Mouse (Mus musculus) R1 (cell line): ENCODE results near the gene Pip5k1c.

ENCODE experiments used
- DNase-seq: peaks from one replicate; pipeline ENCODE4 v3.0.0-alpha.2; 2018; ENCODE audit warnings: low read depth, low spot score

Gene Pip5k1c

GRCm38 (mm10) chr10:81323141-81323775, 30.5 kb downstream of the Pip5k1c start:
- no peak for DNase-seq

- no peak for DNase-seq
These were observed 31.2 kb downstream of the Pip5k1c start for GRCm38 (mm10) chr10:81323791-81324530.

DNA sequence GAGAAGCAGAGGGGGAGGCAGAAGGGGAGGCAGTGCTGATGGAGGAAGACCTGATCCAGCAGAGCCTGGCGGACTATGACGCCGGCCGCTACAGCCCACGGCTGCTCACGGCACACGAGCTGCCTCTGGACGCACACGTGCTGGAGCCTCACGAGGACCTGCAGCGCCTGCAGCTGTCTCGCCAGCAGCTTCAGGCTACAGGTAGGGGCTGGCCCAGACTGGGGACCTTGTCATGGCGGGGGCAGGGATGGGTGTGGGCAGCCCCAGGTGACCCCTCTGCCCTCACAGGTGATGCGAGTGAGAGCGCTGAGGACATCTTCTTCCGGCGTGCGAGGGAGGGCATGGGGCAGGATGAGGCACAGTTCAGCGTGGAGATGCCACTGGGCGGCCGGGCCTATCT, 32.4 kb downstream of the Pip5k1c start:
- DNase-seq, result no peak

- no peak for DNase-seq
These were observed 33.0 kb downstream of the Pip5k1c start for GRCm38 (mm10) chr10:81325781-81326180.

GRCm38 (mm10) chr10:81326858-81327257, 34.1 kb downstream of the Pip5k1c start:
- DNase-seq, result peak; percentile 49

DNA sequence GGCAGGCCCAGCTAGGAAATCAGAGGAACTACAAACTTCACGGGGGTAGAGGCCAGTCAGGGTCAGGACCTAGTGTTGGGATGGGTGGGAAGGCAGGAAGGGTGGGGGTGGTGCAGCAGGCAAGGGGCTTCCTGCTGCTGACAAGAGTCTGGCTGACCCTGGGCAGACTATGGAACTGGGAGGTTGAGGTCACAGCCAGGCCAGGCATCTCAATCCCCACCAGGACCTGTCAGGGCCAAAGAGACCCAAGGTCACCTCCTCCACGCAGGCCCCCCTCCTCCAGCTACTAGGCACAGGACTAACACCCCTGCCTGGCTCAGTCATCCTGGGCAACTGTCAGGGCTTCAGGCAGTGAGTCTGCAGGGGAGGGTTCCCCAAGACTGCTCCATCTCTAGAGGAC, 35.2 kb downstream of the Pip5k1c start:
- DNase-seq, result no peak

DNA sequence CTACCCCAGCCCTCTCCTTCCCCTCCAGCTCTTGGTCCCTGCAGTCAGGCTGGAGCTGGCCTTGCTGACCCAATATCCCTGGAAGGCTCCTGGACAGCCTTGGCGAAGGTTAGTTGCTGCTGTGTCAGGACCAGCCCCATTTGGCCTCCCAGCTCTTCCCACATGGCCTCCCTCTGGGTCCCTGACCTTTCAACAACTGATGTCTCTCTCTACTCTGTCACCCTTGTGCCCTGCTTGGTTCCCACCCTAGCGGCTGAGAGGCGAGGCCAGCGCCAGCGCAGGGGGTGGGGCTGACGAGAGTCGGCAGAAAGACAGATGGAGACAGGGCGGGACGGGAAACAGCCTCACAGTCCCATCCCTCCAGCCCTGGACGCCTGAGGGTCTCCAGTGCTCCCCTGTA, 35.6 kb downstream of the Pip5k1c start, which contains the start of gene Tbxa2r:
Tbxa2r (plus strand) TSS at position 346 of the 400 bp plus-strand sequence.
- DNase-seq, result no peak

GRCm38 (mm10) chr10:81329194-81329975, 36.6 kb downstream of the Pip5k1c start:
- DNase-seq, result no peak

DNA sequence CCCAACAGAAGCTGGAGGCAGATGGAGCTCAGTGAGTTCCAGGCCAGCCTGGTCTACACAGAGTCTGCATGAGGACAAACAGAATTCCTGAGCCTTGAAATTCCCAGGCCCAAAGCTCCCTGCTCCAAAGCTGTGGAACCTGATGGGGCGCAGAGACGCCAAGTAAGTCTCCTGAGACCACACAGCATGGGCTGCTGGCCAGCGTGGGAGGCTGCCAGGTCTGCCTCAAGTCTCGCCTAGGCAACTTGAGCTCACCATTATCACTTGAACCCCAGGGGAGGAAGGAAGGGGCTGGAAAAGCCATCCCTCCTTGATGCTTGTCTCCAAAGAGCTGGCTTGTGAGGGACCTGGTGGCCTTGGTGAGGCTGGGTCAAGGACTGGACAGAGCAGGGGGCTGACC, 37.2 kb downstream of the Pip5k1c start:
- no peak for DNase-seq

- DNase-seq, result no peak
These were observed 39.5 kb downstream of the Pip5k1c start for GRCm38 (mm10) chr10:81332277-81332676.

- no peak for DNase-seq
These were observed 41.6 kb downstream of the Pip5k1c start for GRCm38 (mm10) chr10:81334324-81334723.

DNA sequence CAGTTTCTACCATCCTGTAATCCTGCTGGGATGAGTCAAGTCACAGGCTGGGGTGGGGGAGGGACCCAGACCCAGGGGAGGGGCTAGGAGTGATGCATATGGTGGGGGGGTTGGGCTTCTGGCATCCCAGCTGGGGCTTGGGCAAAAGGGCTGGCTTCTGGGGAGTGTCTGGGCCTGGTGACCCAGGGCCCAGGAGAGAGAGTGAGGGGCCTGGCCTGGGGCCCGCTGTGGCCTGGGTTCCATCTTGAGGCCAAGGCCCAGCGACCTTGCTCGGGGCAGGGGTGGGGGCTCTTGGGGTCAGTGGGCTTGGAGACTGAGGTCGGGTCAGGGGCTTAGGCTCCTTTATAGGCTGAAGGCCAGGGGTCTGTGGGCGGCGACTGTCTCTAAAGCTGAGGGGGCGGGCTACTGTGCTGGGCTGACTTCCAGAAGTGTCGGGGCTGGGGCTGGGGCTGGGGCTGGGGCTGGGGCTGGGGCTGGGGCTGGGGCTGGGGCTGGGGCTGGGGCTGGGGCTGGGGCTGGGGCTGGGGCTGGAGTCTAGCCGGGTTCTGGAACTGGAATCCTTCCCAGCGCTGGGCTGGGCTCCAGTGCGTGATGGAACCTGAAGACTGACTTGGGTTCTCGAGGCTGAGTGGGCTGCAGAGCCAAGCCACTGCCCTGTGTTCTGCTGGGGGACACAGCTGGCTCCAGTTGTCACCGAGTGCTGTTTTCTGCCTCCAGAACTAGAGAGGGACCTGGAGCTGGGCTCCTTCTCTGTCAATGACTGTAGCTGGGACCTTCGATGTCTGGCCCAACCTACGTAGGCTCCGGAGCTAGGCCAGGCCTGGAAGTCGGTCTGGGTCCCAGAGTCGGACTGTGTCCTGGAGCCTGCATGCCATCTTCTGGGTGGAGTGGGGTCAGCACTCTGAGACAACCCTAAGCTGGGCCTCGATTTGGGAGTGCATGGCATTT, 42.9 kb downstream of the Pip5k1c start:
- DNase-seq, result peak; percentile 66

DNA sequence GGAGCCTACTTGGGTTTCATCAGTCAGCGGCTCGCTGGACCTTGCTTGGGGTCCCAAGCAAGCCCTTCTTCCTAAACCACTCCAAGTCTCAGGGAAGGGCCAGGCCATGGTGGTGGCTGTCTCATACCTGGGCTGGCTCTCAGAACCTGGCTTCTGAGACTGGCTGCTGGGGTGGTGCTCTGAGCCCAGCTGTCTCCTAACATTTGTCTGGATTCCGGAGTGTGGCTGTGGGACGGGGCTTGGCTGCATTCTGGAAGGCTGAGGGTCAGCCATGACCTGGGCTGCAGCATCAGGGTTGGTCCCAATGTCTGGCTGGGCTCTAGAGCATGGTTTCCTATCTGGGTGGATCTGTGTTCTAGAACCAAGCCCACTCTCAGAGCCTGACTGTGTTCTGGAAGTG, 43.8 kb downstream of the Pip5k1c start:
- no peak for DNase-seq

GRCm38 (mm10) chr10:81340551-81341332, 48.0 kb downstream of the Pip5k1c start:
- DNase-seq, result peak; percentile 96

DNA sequence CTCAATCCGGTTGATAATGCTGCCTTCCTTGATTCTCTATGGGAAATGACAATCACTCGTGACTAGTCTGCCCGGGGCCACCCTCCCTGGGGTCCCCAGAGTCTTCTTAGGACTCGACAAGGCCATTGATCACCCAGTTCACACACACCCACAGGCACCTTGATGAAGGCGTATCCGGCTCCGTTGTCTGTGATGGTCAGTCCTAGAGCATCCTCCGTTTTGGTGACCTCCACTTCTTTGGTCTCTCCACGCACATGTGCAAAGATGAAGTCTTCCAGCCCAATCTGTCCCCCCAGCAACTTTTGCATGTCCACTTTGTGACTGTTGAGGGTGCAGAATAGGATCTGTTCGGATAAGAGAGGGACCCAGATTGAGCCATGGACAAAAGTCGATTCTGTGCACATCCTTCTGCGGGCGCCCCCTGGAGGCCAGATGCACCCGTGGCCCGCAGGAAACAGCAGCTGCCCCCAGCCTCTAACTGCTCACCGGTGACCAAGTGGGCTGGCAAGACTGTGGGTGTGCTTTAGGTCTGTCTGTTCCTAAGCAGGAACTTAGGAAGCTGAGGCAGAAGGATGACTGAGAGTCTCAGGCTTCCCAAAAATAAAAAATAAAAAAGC, 48.7 kb downstream of the Pip5k1c start:
- DNase-seq, result peak; percentile 70

DNA sequence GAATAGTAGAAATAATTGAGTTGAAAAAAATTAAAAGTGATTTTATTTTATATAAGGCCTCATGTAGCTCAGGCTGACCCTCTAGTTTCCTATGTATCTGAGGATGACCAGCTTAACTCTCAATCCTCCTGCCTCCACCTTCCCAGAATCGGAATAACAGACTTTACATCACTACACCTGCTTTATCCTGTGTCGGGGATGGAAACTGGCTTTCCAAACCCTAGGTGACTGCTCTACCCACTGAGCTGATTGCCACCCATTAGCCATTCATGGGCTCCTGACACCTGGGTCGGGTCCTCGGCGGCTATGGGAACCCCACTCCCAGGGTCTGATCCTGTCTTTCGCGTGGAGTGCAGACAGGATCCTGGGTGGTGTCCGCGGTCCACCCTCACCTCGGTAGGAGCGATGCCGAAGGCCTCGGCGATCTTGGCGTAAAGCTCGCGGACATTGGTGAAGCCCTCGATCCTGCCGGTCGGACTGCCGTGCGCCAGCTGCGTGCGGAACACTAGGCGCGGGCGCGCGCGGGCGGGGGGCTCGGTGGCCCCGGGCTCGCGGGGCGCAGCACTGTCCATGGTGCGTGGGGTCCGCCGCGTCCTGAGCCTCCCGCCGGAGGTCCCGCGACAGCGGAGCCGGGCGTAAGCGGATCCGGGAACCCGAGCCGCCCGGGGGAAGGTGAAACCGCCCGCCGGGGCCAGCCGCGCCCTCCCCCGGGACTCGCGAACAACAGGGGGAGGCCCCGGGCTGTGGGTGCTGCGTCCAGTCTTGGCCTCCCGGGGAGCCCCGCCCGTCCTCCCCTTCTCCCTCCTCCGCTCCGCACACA, 50.1 kb downstream of the Pip5k1c start, which contains the start of gene Gipc3:
Gipc3 (minus strand) TSS at position 581 of the 820 bp plus-strand sequence.
- DNase-seq, result no peak

DNA sequence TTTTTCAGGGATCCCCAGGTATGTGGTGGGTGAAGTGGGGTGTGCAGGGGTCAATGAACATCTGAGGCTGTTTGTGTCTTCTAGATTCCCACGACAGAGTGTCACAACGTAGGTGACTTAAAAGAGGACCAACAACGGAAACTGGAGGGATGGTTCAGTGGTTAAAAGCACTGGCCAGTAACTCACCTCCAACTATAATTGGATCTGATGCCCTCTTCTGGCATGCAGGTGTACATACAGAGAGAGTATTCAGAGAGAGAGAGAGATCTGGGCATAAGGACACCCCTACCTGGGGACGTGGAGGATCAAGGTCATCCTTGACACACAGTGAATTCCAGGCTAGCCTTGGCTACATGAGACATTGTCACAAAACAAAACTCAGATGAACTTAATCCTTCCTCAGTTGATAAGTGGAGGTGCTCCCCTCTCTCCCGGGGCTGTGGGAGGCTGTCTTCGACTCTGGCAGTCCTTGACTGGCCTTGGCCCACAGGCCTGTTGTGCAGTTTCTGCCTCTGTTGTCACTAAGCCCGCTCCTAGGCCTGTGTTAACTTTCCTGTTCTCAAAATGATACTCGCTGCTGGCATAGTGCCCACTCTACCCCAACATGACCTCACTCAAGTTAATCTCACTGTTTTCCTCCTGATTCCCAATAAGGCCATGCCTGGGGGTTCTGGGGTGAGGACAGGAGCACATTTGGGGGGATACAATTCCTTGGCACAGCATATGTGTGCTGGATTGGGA, 51.8 kb downstream of the Pip5k1c start:
- DNase-seq, result no peak

- no peak for DNase-seq
These were observed 52.4 kb downstream of the Pip5k1c start for GRCm38 (mm10) chr10:81345162-81345534.
